In genomic region chr12:69838376-69838775, GRCm38 (mm10) we compare ENCODE assay signal across 14 mouse cellular contexts. TPM values are rescaled to one million over a fixed set of nuclear protein-coding genes. Genes with fewer than 3 reads are reported as not detected.
DNase-seq lines count a peak whose midpoint lies in the region; ATAC-seq lines count a peak whose summit lies in the region.
"Had no signal": no experiment of that assay in that cellular context is flagged by ENCODE, and none has a peak within 500 bp of the region (broad histone marks: within the 10 kb centered on the region; RNA-seq: fewer than 3 reads in every experiment).

No protein-coding gene starts in this region.

- peak; percentile 50 to 54 for DNase-seq in B cell, adult 2 months
- DNase-seq in induced T-regulatory cell, adult 2 months (ENCODE audit: low read depth) = peak; percentile 29
- DNase-seq in thymus, postnatal 0 days (ENCODE audit: low spot score) = peak; percentile 71
- DNase-seq in testis, postnatal 10 days (ENCODE audit: low spot score) = no peak
- DNase-seq in ovary, postnatal 14 days (ENCODE audit: low spot score) = no peak
- no peak for DNase-seq in c-Kit-positive CD71-positive TER-119-positive erythroid progenitor cells, embryonic 14.5 days (ENCODE audit: low spot score)
- DNase-seq: cerebellum, postnatal 25 days; heart, postnatal 36 days; kidney, adult 2 months; kidney, postnatal 14 days; layer of hippocampus, adult 9-11 months; lung, adult 18-20 months; right cerebral cortex, postnatal 4 days had no signal

- peak; percentile 92 for ATAC-seq in CD4-positive, CD25-positive, alpha-beta regulatory T cell, adult 4 months

RNA-seq across cellular contexts. Expression of gene Cdkl1, which starts 47.3 kb away (rescaled TPM):
- not detected for polyA plus RNA-seq in CD4-positive, CD25-positive, alpha-beta regulatory T cell, adult 4 months (2017; shearing (Covaris generic))
- 4.2 and 7.8 TPM in 2 replicates for polyA plus RNA-seq in thymus, postnatal 0 days (2015; fragmentation: Nextera tagmentation; extraction: Ambion mirVana)

RNA-seq across cellular contexts. Expression of gene Atl1, which starts 54.0 kb away (rescaled TPM):
- polyA plus RNA-seq in CD4-positive, CD25-positive, alpha-beta regulatory T cell, adult 4 months (2017; shearing (Covaris generic)) = 1 to 10 TPM in 1 of 2 experiments, under 1 TPM in 1; 0.31 to 1.2 TPM
- polyA plus RNA-seq in thymus, postnatal 0 days (2015; fragmentation: Nextera tagmentation; extraction: Ambion mirVana) = 1.8 and 1.9 TPM in 2 replicates

RNA-seq across cellular contexts. Expression of gene Map4k5, which starts 54.6 kb away (rescaled TPM):
- 1 to 10 TPM; 3.1 to 4.6 TPM for polyA plus RNA-seq in CD4-positive, CD25-positive, alpha-beta regulatory T cell, adult 4 months (2017; shearing (Covaris generic))
- polyA plus RNA-seq in thymus, postnatal 0 days (2015; fragmentation: Nextera tagmentation; extraction: Ambion mirVana) = 11.9 and 15.3 TPM in 2 replicates

Comparison
In these comparisons a context has a peak if more than half of its experiments do, and no peak if none do; other contexts are left out.
1. DNase-seq: peak in B cell, adult 2 months (2 of 2), induced T-regulatory cell, adult 2 months (single experiment) and thymus, postnatal 0 days (single experiment); none in testis, postnatal 10 days (single experiment), ovary, postnatal 14 days (single experiment) and c-Kit-positive CD71-positive TER-119-positive erythroid progenitor cells, embryonic 14.5 days (single experiment).